Mouse (Mus musculus): ENCODE data around the gene Prkd2.

Prkd2 gene

GRCm38 (mm10) chr7:16915461-16916340 lies 73.0 kb downstream of the Prkd2 start:
- in situ Hi-C loops (cut with MboI, MseI) = no loop called here

- in situ Hi-C loops (cut with MboI, MseI) = no loop called here
These were observed 73.9 kb downstream of the Prkd2 start for GRCm38 (mm10) chr7:16916342-16917265.

- in situ Hi-C loops (cut with MboI, MseI) = no loop called here
These were observed 74.7 kb downstream of the Prkd2 start for GRCm38 (mm10) chr7:16917447-16917846.

- in situ Hi-C loops (cut with MboI, MseI) = no loop called here
These were observed 75.3 kb downstream of the Prkd2 start for GRCm38 (mm10) chr7:16918014-16918413.

GRCm38 (mm10) chr7:16918670-16919069 lies 76.0 kb downstream of the Prkd2 start:
- in situ Hi-C loops (cut with MboI, MseI) = no loop called here

- in situ Hi-C loops (cut with MboI, MseI) = loop anchor here (5.0 kb wide), 2 partner anchors 47 to 102 kb away; partner anchors contain the start of genes Fkrp (in 2 of the 2) and Strn4 (in 2 of the 2)
These were observed 76.9 kb downstream of the Prkd2 start for GRCm38 (mm10) chr7:16919395-16920149.
